Mouse (Mus musculus) cerebellum, postnatal 4 days (tissue): Measurements from ENCODE around the gene Surf4.

Source experiments
- DNase-seq, 2 experiments: peaks; one replicate each; pipeline ENCODE4 v3.0.0; 2022; ENCODE audit warnings: low spot score in 2 of 2, mixed read lengths in 1 of 2

The Surf4 gene

DNA sequence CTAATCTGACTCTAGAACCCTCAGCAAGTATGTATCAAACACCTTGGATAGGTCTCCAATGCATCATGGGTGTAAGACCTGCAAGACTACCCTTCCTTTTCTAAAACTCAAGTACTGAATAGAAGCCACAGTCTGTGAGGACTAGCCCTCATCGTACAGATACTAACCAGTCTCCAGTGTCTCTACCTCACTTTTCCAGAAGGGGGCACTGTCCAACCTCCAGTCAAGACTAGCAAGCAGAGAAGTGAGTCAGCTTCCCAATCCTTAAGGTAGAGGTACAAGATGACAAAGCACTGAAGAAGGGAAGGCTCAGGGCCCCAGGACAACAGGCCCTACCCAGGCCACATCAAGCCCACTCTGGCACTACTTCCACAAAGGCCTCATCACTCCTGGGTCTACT lies 3.3 kb downstream of the Surf4 start:
- peak in 1 of 2 experiments; percentile 63 for DNase-seq

DNA sequence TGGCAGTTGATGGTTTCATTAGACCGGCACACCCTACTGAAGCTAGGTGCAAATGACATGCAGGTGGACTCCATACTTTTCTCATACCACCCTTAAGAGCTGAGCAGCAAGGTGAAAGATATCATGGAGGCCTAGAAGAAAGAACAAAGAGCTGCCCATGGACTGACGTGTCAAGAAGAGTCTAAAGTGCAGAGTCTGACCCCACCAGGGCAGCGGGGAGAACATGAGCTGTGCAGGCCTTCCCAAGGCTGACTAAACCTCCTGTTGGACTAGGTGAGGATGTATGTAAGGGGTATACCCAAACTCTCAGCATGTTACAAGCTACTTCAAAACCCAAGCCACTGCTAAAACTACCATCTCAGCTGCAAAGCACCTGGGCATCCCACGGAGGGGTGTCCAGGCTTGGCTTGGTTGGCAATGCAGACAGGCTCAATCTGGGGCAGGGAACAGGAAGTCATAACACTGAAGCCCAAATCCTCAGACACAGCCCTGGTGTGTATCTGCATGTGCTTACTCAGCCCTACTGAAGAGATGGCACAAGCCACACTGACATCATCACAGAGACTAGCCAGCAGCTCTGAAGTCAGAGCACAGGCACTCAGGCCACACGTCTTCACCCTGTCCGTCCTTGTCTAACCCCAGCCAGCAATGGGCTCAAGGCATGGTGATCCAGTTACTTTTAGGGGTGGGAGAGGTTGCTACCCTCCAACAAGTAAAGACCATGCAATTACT lies 5.8 kb downstream of the Surf4 start:
- DNase-seq: no peak

DNA sequence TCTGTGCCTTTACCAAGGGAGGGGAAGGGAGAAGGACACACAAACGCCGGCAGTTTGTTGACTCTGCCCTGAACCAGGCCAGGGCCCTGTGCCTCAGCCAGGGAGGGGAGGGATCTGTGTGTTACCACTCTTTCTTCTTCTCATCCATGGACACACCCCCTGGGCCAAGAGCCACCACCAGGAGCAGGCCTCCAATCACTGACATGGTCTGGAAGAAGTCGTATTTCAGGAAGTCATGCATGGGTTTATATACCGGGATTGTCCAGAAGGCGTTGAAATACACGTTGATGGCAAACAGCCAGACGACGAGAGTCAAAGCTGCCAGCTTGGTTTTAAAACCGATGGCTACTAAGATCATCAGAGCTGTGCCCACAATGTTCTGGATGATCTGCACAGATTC lies 11.9 kb downstream of the Surf4 start:
- DNase-seq: no peak

DNA sequence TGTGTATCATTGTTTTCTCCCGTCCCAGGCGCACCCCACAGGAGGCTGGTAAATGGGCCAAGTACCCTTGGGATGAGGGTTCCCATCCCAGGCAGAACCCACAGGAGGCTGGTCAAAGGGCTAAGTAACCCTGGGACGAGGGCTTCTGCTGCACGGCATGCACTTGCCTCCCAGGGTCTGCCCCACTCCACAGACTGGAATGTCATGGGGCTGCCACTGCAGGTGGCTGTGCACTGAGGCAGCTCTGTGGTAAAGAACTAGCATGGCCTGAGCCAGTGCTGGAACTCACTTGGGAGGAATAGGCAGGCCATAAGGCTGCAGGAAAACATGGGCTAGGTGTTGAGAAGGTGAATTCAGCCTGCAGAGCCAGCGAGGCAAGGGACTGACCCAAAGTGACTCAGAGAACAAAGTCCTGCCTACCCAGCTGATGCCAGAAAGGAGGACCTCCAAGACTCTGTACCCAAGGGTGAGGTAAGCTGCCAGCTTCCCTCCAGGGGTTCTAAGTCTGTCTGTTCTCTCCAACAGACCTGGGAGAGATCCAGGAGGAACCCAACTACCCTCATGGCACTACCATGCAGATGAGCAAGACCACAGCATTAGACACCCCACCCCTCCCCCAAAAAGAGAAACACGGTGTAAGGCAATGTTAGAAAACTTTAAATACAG lies 13.4 kb downstream of the Surf4 start:
- no peak for DNase-seq

DNA sequence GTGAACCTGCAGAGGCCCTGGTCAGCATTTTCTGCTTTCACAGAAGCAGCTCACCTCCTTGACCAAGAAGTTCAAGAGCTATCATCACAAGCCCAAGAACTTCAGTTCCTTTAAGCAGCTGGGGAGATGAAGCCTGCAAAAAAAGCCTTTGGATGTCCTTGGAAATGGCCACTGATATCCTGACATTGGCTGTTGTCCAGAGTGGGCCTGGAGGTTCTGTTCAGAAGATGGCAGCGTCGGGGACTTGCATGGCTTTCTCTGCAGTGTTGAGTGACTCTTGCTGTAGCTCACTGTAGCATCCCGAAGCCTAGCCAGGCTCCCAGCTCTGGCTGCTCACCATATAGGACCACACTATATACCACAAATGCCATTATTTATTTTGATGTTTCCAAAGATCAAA lies 14.0 kb downstream of the Surf4 start:
- no peak for DNase-seq

DNA sequence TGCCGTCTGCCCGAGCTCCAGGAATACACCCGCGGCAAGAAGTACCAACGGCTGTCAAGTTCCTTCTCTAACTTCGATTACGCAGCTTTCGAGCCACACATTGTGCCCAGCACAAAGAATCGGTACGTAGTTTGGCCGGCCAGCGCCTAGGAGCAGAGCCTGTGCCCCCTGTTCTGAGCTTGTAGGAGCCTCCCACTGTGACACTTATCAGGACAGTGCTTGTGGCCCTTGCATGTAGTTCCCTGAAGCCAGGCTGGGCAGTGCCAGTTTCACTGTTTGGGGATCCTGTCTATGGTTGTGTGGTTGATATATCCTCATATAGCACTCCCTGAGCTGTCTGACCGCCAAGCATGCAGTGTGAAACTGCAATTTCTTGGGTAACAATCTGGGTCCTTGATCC lies 17.0 kb downstream of the Surf4 start:
- DNase-seq: no peak

DNA sequence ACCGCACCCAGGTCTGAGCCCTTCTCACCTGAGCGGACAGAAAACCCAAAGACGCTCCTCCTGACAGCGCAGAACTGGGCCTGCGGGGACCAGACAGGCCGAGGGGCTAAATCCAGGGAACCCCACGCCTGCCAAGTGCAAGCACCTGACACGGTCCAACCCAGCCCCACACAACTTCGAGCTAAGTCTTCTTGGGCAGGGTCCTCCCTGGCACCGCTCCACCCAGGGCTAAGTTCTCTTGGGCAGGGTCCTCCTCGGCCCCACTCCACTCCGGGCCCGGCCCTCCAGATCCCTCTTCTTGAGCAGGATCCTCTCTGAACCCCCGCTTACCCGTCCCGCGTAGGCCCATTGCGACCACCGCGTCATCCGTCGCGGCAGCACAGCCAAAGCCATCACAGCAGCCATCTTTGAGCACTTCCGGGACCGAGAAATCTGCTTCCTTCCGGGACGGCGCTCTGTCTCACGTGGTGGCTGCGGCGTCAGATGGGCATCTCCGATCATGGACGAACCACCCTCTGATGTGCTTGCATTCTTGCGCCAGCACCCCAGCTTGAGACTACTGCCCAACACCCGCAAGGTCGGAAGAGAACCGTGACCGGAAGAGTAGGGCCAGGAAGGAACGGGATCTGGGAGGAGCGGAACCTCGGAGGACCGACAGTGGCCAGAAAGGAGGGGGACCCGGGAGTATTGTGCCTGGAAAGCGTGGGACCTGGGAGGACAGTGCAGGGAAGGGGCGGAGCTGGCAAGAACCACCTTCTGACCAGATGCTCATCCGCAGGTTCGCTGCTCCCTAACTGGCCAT lies 17.6 kb downstream of the Surf4 start, which contains the start of the genes Surf2 and Surf1:
Gene Surf2, plus strand, starts transcription at position 441 of the 802 bp plus-strand sequence.
Gene Surf1, minus strand, starts transcription at position 604 of the 802 bp plus-strand sequence.
- peak; percentile 64 to 74 for DNase-seq

DNA sequence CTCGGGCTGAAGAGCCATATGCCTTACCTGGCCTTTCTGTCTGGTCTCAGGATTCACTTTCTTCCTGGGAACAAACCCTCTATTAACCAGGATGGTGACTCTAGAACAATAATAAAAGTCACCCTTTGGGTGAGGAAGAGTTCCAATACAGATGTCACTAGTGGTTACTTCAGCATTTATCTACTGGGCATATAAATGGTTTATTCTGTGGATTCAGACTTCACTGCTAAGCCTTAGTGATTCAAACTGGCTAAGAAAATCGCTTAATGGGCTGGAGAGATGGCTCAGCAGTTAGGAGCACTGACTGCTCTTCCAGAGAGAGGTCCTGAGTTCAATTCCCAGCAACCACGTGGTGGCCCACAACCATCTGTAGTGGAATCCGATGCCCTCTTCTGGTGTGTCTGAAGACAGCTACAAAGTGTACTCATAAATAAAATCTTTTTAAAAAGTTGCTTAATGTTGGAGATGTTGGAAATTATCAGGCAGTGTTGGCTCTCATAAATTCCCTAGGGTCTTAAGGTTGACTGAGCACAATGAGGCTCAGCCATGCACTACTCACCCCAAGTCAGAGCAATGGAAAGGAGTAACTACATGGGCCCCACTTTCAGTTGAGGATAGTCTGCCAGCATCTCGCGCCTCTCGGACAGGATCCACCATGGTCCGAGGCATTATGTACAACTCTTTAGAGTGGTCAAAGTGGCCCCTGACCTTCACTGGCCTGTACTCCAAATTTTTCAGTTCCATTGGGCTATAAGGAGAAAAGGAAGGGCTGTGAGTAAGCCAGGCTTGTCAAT lies 19.4 kb downstream of the Surf4 start:
- no peak for DNase-seq

DNA sequence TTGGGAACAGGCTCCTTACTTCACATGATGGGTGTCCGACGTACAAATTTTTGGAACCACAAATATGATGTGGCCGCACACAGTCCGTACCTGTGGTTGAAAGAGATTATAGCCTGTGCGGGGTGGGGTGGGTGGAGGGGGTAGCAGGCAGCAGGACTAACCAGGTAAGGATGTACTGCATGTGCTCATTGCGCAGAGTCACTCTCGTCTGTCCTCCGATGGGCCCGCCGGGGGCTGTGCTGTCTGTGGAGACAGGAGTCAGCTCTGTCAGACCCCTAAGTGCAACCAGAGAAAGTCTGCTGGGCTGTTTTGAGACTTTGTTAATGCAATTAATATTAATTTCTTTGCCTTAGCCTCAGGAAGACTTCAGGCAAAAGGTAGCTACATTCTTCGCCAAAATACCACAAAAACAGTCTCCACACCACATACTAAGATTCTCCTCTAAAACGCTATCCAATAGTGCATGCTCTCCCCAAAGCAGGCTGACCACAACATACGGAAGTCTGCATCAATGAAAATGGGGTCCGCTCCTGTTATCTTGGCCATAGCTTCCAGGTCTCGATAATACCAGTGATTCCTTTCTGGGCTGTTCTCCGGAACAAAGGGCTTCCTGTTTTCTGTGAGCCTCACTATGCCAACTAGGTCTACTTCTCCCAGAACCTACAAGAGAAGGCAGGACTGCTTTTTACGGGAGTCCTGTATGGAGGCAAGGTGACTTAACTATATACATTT lies 20.1 kb downstream of the Surf4 start:
- DNase-seq: no peak

DNA sequence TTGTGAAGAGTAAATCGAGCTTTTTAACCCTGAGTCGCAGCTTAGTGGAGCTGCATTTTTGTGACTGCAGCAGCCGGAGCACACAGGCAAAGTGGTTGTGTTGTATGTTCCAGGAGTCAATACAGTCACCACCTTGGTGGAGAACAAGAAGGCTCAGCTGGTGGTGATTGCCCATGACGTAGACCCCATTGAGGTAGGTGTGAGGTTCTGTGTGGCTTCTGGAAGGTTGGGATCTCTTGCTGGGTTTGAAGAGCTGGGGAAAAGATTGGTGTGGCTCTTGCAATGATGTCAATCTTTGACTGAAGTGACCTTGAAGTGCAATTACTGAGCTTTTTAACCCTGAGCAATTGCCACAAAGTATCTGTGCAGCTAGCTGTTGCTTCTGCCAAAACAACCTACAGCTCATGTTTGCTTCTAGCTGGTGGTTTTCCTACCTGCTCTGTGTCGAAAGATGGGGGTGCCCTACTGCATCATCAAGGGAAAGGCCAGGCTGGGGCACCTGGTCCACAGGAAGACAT lies 21.4 kb downstream of the Surf4 start:
- no peak for DNase-seq

DNA sequence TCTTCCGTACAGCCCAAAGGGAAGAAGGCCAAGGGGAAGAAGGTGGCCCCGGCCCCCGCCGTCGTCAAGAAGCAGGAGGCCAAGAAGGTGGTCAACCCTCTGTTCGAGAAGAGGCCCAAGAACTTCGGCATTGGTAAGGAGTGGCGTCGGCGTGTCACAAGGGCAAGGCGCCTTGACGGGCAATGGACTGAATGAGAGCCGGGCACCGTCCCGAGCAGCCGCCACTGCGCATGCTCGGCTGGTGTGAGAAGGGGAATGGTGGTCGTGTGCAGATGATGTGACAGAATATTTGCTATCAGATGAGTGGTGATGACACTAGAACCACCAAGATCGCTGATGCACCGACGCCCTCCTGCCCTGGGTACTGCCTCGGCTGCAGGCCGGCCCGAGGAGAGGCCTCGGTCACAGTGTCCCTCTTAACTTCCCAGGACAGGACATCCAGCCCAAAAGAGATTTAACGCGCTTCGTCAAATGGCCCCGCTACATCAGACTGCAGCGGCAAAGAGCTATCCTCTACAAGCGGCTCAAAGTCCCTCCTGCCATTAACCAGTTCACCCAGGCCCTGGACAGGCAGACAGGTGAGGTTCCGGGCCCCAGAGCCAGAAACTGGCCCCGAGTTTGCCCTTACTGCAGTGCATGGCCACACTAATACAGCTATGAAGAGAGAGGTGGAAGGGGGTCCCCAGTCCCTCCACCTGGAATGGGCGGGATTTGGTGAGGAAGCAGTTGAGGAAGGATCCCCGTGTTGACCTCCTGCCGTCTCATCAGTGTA lies 22.5 kb downstream of the Surf4 start:
- peak in 1 of 2 experiments; percentile 75 for DNase-seq

DNA sequence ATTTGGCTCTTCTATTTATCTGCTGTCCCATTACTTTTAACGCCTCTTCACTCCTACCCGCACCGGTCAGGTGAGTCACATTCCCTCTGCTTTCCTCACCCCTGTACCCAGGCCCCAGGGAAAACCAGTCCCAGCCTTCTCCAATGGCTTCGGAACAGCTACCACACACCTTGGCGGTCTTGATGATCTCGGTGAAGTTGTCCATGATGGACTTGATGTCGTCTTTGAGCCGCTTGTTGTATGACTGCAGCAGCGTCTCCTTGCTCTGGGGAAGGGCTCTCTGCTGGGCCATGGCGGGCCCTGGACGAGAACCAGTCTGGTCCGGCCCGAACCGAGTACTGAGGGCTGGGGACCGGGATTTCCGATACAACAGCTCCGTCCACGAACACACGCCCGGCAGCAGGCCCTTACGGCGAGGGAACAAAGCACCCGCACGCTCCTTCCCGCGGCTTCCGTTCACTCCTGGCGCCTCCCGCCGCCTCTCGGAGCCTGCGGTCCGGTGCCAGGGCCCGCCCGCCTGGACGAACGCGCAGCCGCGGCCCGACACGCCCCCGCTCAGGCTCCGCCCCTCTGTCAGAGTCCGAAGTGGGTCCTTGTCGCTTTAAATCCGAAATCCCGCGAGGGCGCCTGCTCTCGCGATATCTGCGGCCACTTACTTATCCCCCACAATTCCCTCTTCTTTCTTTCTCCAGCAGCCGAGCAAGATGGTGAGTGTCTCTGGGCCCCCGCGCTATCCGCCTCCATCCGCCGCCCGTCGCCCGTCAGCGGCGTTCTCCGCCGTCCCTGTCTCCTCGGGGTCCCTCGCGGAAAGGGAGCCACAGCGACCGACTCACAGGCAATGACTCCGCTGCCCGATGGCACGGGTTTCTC lies 23.4 kb downstream of the Surf4 start, which contains the start of the genes Med22 and Rpl7a:
Gene Med22, minus strand, starts transcription at position 554 of the 870 bp plus-strand sequence.
Gene Rpl7a, plus strand, starts transcription at position 641 of the 870 bp plus-strand sequence.
- peak; percentile 99 to 100 for DNase-seq

DNA sequence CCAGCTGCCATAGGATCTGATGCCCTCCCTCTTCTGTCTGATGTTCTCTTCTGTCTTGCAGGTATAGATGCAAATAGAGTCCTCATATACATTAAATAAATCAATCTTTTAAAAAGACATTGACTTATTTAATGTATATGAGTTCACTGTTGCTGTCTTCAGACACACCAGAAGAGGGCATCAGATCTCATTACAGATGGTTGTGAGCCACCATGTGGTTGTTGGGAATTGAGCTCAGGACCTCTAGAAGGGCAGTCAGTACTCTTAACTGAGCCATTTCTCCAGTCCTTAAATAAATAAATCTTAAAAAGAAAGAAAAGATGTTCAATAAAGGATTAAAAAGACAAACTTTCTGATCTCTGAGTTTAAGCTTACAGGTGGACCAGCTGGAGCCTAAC lies 24.3 kb downstream of the Surf4 start:
- DNase-seq: no peak

DNA sequence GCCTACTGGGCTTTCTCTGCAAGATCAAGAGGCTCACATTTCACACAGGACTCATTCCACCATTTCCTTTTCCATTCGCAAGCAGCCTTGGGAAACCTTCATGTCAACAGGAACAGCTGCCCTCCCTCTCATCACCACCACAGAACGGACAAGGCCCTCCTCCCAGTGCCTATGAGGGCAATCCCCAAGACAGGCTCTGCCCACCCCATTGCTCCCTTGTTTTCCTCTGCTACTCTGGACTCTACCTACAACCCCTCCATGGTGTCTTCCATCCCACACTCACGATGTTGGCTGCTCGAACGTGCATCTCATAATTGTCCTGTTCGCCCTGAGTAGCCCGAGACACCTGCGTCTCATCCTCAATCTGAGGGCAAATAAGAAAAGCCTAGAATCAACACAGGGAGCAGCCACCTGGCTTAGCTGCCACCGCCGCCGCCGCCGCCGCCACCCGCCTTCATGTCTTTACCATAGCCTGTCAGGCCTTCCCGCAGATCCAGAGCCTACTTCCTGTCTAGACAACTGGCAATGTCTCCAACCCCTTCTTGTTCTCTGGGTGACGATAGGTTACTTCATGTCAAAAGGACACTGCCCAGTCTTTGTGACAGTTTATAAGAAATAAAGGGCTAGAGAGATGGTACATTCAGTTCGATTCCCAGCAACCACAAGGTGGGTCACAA lies 24.9 kb downstream of the Surf4 start:
- DNase-seq: no peak

DNA sequence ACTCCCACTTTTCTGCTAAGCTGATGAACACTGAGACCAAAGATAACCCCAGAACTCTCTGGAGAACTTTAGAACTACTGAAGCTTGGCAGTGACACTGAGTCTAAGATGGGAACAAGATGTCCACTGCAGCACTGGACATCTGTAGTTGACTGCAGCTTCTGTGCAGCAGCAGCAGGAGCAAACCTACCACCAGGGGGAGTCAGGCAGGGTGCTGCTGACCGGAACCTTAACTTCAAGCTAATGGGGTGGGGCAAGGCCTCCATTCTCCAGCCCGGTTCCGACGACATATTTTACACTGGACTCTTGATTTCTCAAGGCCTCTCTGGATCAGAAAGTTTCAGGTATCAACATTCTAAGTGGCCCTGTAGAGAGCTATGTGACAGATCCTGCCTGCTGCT lies 26.6 kb downstream of the Surf4 start:
- DNase-seq: no peak

DNA sequence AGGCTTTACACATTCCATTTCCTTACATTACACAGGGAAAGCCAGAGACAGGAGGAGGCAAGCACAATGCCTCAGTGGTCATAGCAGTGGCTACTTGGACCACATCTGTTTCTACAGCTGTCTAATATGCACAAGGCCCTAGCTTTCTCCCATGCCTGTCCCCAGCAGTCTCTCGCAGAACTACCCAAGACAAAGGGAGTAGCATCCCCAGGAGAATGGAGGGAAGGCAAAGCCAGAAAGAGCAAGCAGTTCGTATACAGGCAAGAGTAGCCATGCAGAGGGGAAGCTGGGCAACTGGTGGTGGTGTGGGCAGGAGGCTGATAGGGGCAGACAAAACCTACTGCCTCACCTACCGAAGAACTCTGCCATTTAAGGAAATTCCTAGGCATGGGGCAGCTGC lies 27.3 kb downstream of the Surf4 start:
- no peak for DNase-seq

DNA sequence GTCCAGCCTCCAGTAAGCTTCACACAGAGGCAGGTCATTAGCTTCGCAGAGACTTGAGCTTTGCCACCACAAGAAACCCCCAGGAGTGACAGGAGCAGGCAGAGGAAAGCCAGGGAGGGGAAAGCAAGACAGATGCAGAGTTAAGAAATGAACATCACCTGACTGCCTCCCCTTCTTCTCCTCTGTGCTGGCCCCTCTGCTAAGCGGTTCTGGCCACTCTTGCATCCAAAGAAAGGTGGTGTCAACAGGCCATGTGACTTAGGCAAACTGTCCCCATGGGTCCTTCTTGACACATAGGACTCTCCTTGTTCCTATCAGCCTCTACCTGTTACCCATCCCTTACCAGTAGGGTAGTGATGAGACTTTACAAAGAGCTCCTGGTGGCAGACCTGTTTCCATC lies 27.8 kb downstream of the Surf4 start:
- no peak for DNase-seq

DNA sequence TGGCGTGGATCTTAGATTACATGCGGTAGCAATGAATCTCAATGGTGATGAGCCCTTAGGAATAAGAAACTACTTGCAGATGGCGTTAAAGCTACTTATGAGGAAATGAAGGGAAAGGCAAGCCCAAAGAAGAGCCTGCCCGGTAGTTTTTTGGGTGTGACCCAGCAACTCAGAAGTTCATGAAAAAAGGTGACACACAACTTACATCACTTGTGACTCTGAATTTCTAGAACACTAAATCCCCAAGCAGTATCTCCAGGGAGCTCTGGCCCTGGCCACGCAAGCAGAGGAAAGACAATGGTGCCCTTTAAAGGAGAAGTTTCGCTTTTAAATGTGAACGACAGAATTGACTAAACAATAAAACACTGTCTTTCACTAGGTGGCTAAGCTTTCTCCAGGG lies 30.4 kb downstream of the Surf4 start:
- no peak for DNase-seq
